Mouse (Mus musculus): ENCODE measurements around the gene B3gnt7.

DNA sequence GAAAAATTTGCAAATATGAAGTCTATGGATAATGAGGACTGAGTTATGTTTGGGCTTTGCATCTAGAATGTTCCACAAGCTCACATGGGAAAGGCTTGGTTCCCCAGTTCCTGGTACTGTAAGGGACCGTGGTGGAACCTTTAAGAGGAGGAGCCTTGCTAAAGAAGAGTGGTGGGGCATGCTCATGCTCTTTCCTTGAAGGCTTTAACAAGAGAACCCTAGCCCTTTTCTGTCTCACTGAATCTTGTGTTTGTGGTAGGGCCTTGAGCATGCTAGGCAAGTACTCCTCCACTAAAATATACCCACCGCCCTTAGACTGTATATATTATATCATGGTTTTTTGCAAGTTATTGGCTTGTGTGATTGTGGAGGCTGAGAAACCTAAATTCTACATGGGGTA, 39.7 kb downstream of the B3gnt7 start:
- no peak for TF ChIP-seq EP300 (IDR thresholded peaks at IDR 0.05; ENCODE audit: insufficient read depth, low read depth, low read length)
- no peak for TF ChIP-seq POLR2A (IDR thresholded peaks at IDR 0.05; ENCODE audit: insufficient read depth, low read depth, low read length)
- no peak for TF ChIP-seq CTCF (IDR thresholded peaks at IDR 0.05)
